Mouse (Mus musculus) adrenal gland, postnatal 4 days (tissue): Measurements from ENCODE around the gene Zfp422. TPM values are rescaled to one million over a fixed set of nuclear protein-coding genes. Genes with fewer than 3 reads are reported as not detected.

Source experiments
- DNase-seq, 2 experiments: peaks; one replicate each; pipeline ENCODE4 v3.0.0; 2021 to 2022; ENCODE audit warnings: low spot score in 2 of 2, mixed read lengths in 2 of 2
- long read RNA-seq, 2 experiments: library from polyadenylated mRNA; stranded (forward); transcript quantifications; one replicate each; pipeline ENCODE4 v2.0.0; 2021
- total RNA-seq, 2 experiments: library from RNA; stranded (reverse); gene quantifications; 2 replicates each; pipeline ENCODE4 v1.2.3; 2021

The Zfp422 gene
- total RNA-seq, result 10 to 100 TPM; 32.3 to 37.3 TPM
- long read RNA-seq, experiment 1, transcript Zfp422-202 (2 exons, 3,187 nt), result major isoform, 35 of 41 reads
- long read RNA-seq, experiment 1, partial matches to known transcripts, result 0 of 41 reads
- long read RNA-seq, experiment 1, other reads (novel, unspliced or antisense), result 3 of 41 reads
- long read RNA-seq, experiment 2, transcript Zfp422-201 (2 exons, 2,375 nt), result minor isoform, 8 of 81 reads
- long read RNA-seq, experiment 2, transcript Zfp422-202 (2 exons, 3,187 nt), result major isoform, 58 of 81 reads
- long read RNA-seq, experiment 2, partial matches to known transcripts, result 0 of 81 reads
- long read RNA-seq, experiment 2, other reads (novel, unspliced or antisense), result 15 of 81 reads

DNA sequence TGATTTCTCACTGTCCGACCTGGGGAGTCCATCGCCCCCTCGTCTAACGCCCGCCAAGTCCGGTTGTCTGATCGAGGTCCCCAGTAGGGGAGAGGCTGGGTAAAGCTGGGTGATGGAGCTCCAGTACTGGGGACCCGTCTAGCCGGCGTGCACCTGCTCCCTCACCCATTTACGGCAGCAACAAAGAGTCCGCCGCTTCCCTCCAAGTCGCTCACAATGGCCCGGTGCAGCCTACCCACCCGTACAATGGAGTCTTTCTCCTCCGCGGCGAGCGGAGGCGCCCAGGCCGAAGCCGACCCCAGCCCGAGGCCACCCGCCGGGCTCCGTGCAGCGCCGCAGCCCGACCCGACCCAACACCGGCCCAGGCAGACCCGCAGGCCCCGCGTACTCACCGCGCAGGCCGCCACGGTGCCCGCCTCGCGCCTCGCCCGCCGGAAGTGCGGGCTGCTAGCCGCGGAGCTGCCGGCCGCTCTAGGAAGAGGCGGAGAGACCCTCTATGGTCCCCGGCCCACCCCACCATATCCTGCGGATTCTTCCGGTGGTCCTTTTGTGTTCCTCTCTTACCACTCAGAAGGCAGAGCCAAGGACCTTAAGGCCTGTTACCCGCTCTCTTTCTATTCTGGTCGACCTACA lies at the start of gene Zfp422:
Gene Zfp422, minus strand, starts transcription at position 461 of the 633 bp plus-strand sequence.
- DNase-seq, result peak; percentile 35 to 43

GRCm38 (mm10) chr6:116677321-116677720 lies 48.5 kb upstream of the Zfp422 start:
- no peak for DNase-seq

DNA sequence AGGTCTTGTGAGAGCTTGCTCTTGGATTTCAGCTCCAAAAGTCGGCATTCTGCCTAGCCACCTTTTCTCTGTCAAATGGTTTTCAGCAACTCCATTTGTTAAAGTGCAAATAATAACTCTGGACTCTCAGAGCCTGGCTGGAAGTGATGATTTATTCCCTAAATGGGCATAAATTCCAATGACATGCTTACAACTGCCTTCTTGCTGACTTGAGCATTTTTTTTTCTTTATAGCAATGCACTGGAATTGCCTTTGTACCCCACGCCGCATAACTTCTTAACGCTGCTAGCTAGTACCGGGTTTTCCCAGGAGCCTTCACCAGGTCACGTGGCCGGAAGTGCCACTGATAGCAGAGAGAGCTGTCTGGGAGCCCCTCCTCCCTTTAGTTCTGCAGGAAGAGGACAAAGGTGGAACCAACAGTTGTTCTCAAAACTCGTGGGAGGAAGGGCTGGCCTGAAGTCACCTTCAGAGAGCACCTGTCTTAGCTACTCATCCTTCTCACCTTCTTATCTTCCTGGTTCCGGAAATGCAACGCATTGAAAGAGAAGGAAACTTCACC lies 47.6 kb upstream of the Zfp422 start:
- DNase-seq, result no peak

DNA sequence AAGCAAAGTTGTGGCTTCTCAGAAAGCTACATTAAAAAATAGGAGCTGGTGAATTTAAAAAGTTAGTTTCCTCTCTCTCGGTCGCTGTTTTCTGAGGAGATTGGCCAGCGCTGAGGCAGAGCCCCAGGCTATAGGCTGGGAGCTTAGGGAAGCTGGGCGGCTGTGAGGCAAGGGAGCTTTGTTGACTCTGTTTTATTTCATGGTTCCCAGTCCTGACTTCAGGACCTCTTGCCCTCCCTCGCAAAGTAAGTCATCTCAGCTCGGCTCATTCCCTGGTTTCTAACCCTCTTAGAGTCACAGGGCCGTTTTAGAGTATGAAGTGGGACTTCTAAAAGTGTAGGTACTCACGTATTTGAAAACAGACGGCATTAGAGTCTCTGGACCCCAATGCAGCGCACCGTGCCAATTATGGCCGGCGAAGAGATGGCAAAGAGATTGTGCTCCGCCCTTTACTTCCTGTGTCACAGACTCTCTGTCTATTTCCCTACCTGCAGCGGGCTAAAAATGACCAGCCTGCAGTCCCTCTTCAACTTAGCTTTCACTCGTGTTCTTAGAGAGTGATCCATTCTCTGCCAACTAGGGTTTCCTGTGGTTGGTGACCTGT lies 45.6 kb upstream of the Zfp422 start:
- DNase-seq, result no peak

GRCm38 (mm10) chr6:116673471-116674282 lies 44.9 kb upstream of the Zfp422 start, which contains the start of gene Rassf4:
Gene Rassf4 (minus strand): TSS chr6:116673952.
- DNase-seq, result peak; percentile 55 to 76

GRCm38 (mm10) chr6:116672349-116672748 lies 43.5 kb upstream of the Zfp422 start:
- DNase-seq, result no peak

- DNase-seq, result no peak
These were observed 43.0 kb upstream of the Zfp422 start for GRCm38 (mm10) chr6:116671768-116672167.

DNA sequence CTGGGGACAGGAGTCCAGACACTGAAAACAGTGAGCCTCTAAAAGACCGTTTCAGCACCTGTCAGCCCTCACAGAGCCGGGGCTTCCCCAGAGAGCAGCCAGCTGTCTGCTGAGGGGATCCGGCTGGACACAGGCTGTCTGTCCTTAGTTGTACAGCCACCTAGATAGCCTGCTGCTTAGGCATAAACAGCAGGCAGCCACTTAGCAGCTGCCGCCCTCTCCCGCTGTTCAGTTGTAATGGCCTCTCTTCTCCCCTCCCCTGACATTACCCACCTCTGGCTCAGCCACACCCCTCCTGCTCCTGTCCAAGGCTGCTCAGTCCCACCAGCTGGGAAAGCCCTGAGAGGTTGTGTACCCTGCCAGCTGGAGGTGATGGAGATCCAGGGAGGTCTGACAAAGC lies 42.2 kb upstream of the Zfp422 start:
- no peak for DNase-seq

DNA sequence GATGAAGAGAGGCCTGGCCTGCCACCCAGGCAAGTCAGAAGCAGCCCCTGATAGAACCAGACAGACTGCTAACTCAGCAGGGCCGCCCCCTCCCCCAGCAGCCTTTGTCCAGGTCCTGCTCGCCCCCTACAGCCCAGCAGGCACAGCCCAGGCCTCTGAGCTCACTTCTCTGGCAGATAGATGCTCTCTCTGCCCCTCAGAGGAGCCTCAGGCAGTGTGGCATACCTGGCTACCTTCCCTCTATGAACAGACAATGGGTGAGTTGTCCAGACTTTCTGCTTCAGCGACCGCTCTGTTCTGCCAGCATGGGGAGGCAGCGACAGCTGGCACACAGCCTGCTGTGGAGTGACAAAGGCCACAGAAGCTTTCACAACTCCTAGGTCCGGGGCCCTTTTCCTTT lies 41.3 kb upstream of the Zfp422 start:
- no peak for DNase-seq

GRCm38 (mm10) chr6:116668682-116669470 lies 40.1 kb upstream of the Zfp422 start:
- DNase-seq, result no peak

- DNase-seq, result no peak
These were observed 38.6 kb upstream of the Zfp422 start for GRCm38 (mm10) chr6:116667382-116667781.

GRCm38 (mm10) chr6:116666892-116667291 lies 38.1 kb upstream of the Zfp422 start:
- DNase-seq, result no peak

DNA sequence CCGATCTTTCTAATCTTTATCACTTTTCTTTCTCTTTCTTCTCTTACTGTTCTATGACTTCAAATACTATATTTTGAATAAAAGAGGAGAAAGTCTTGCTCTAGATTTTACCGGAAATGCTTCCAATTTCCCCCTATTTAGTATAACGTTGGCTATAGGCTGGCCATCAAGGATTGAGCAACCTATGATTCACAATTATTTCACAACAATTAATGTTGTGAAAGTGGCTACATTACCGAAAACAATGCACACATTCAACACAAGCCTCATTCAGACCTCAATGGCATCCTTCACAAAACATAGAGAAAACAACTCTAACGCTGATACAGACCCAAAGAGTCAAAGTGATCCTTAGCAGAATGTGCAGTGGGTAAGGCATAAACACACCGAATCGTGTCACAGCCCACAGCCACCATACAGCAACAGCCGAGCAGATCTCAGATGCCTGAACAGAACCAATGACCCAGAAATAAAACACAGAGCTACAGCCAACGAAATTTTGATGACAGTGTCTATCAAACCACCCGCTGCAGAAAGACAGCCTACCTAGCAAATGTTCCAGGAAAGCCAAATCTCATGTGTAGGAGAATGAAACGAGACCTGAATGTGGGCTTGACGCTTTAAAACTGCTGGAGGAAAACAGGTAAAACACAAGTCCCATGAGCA lies 37.4 kb upstream of the Zfp422 start:
- DNase-seq, result no peak

DNA sequence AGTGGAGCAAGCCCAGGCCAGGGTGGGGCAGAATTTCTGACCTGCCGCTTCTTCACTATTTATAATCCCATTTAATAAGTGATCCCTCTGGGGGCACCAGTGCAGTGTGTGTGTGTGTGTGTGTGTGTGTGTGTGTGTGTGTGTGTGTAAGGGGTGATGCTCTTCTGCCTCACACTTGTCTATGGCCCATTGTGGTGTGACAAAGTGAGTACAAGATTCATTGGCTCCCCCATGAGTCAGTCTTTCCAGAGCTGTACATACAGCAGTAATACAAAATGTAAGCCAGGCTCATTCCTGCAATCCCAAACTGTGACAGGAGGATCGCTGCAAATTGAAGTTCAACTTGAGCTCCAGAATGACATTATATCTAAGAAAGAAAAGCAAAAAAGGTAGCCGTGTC lies 36.0 kb upstream of the Zfp422 start:
- DNase-seq, result no peak

- no peak for DNase-seq
These were observed 35.2 kb upstream of the Zfp422 start for GRCm38 (mm10) chr6:116664031-116664430.

- DNase-seq, result no peak
These were observed 34.6 kb upstream of the Zfp422 start for GRCm38 (mm10) chr6:116663364-116663763.

- no peak for DNase-seq
These were observed 25.1 kb upstream of the Zfp422 start for GRCm38 (mm10) chr6:116653684-116654454.

DNA sequence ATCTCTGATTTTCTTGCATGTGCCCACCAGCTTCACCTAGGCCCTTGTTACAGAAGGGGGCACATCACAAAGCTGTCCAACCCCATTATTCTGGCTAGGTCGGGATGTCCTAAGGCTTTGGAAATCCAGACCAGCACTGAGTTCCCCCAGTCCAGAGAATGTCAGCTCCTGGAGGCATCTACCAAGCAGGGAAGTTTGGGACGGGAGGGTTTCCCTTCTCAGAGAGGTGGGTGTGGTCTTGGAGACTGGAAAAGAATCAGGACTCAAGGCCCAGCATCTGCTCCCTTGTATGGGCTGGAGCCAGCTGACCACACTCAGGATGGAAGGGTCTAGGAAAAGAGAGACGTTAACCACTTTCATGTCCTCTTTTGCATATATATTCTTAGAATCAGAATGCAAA lies 24.4 kb upstream of the Zfp422 start:
- no peak for DNase-seq
